Mouse (Mus musculus): ENCODE measurements at regions not wholly inside any gene's neighbourhood (a gene's known extent, or its start where the extent isn't known, plus 50 kb on each side); places are given as distances from the start of the nearest gene placed in this dataset.
A peak's percentile ranks its signal among the peaks of the same experiment; 100 is the strongest.
"Not testable (repeated sequence)": the region's sequence is repeated elsewhere in the genome, so short reads cannot be mapped to it uniquely, and the experiment has no call there.

DNA sequence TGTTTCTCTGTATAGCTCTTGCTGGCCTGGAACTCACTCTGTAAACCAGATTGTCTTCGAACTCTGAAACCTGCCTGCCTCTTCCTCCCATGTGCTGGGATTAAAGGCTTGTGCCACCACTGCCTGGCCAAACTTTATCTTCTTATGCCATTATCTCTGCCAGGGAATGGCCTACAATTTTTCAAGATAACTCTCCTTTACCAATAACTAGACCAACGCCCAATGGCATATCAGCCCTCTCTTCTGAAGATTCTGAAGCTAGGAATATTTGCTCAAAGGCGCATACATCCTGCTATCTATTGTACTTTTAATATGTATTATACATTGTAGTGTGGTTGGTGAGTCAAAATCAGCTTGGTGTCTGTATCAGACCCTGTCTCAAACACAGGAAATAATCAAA lies 235.4 kb upstream of the Cts3 start:
- DNase-seq = not testable (repeated sequence)

DNA sequence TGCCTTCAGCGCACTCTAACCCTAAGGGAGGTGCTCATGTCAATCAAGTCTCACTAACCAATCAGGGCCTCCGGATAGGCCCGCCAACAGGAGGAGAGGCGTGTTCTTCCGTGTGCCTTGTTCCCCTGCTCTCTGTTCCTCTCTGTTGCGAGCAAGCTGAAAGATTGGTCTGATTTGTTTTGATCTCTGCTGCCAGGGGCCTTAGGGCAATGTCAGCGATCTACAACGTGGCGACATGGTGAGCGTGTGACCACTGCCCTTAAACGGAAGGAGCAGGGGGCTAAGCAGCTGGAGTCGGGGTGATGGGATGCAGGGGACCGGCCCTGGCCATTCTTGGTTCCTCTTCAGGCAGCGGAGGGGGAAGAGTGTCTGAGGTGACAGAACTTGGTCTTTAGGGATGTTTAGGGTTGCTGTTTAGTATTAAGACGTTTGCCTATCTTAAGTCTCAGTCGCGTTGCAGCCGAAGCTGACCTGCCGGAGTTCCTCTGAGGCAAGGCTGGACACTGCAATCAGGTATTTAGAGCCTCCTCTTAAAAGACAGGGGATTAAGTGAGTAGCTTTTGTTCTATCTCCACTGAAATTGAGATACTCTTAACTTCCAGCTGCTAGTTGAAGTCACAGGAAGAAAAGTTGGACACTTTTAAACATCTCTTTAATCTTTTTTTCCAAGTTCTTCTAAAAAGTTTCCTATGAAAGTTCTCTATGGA lies 234.4 kb upstream of the Cts3 start:
- peak; percentile 39 for DNase-seq

DNA sequence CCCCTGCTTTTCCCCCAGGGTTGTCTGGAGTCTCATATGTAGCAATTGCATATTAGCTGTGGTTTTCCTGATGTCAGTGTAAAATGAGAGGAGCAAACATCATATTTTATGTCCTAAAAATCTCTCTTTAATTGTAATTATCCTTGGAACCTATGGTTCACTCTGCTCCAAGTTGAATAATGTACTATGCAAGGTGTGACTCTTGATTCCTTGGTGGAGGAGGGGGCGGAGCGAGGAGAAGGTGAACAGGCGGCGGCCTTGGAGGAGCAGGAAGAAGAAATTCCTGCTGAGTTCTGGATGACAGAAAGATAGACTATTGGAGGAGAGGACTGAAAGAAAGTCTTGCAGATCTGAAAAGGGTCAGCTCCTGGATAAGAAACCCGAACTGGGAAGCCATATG lies 233.8 kb upstream of the Cts3 start:
- not testable (repeated sequence) for DNase-seq

DNA sequence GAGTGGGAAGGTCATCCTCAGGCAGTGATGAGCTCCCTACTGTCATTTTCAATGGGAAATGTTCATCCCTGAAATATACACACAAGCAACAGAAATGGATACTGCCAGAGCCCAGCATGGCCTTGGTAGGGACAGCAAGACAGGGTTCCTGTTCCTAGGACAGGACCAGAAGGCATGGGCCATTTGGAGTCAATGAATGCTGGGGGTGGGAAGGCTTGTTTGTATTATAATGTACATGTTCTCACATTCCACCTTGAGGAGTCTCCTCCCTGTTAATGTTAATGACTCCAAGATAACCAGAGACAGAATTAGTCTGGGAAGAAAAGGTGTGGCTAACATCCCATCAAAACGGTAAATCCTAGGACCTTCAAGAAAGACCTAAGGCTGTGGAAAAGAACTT lies 193.5 kb upstream of the Cts3 start:
- DNase-seq = not testable (repeated sequence)

All from kidney, adult 18-20 months (tissue).